In the genomic region with DNA sequence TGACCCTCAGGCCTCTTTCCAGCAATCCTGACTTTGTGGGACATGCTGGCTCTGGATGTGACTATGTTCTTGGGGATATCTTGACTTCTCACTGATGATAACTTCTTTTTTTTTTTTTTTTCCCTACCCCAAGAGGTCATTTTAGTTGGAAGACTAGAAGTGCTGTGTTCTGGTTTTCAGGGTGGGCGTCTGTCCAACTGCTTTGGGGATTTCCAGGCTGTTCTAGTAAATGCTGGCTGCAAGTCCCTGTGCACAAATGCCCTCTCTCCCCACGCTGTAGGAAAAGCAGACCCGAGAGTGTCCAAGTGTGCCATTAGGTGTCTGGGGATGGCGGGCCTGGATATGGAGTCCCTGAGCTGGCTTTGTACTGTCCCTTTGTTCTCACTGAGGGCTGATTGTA, we compare ENCODE assay signal across 11 mouse cellular contexts. TPM values are rescaled to one million over a fixed set of nuclear protein-coding genes. Genes with fewer than 3 reads are reported as not detected.
DNase-seq lines count a peak whose midpoint lies in the region; ATAC-seq lines count a peak whose summit lies in the region.
"Had no signal": no experiment of that assay in that cellular context is flagged by ENCODE, and none has a peak within 500 bp of the region (broad histone marks: within the 10 kb centered on the region; RNA-seq: fewer than 3 reads in every experiment).

No protein-coding gene starts in this region.

- H3K27me3 ChIP-seq in liver, embryonic 16.5 days (ENCODE audit: control insufficient read depth, insufficient read depth, low read depth, low read length): peaks cover 25% of the 10 kb centered on the region
- peaks cover 24% of the 10 kb centered on the region; the same call in 1 of the 2 replicates for H3K27me3 ChIP-seq in forebrain, embryonic 14.5 days (replicated peaks; ENCODE audit: control insufficient read depth, insufficient read depth, low read length)

- H3K4me2 ChIP-seq in liver, embryonic 16.5 days (ENCODE audit: low read depth, low read length): 0 out of 2 replicates have a peak overlapping the region, but pooled peaks have one; percentile 24
- H3K4me2 ChIP-seq in forebrain, embryonic 14.5 days (ENCODE audit: low read length): no peak overlapping the region
- H3K4me2 ChIP-seq: limb, embryonic 12.5 days had no signal

- no peaks in the 10 kb centered on the region for H3K36me3 ChIP-seq in liver, embryonic 16.5 days (ENCODE audit: control insufficient read depth, insufficient read depth)
- H3K36me3 ChIP-seq in forebrain, embryonic 14.5 days (ENCODE audit: control insufficient read depth, insufficient read depth, low read length): no peaks in the 10 kb centered on the region
- H3K36me3 ChIP-seq: limb, embryonic 12.5 days had no signal

- no peak overlapping the region for H3K27ac ChIP-seq in liver, embryonic 16.5 days (ENCODE audit: low read length)
- H3K27ac ChIP-seq in forebrain, embryonic 14.5 days (ENCODE audit: low read depth, low read length): no peak overlapping the region
- H3K27ac ChIP-seq: limb, embryonic 12.5 days had no signal

- H3K4me3 ChIP-seq in liver, embryonic 16.5 days (ENCODE audit: low read depth, low read length): peak overlapping the region; percentile 16; the same call in 1 of the 2 replicates
- no peak overlapping the region for H3K4me3 ChIP-seq in forebrain, embryonic 14.5 days (ENCODE audit: low read depth, low read length)
- H3K4me3 ChIP-seq: limb, embryonic 12.5 days had no signal

- ATAC-seq in liver, embryonic 16.5 days (ENCODE audit: low read depth): no peak
- ATAC-seq in forebrain, embryonic 14.5 days: no peak

- peak; percentile 45 to 47 for DNase-seq in cerebellum, postnatal 10 days
- no peak for DNase-seq in cerebellum, adult 11-12 months
- no peak for DNase-seq in liver
- DNase-seq in NIH3T3 (ENCODE audit: low read depth): peak; percentile 17
- peak; percentile 53 to 59 for DNase-seq in heart, postnatal 14 days
- no peak for DNase-seq in forebrain, embryonic 14.5 days (ENCODE audit: low spot score)
- no peak for DNase-seq in c-Kit-positive CD71-positive TER-119-positive erythroid progenitor cells, embryonic 14.5 days (ENCODE audit: low spot score)
- DNase-seq: kidney, adult 8-10 months; right cerebral cortex, postnatal 25 days had no signal

- no peaks in the 10 kb centered on the region for H3K9me3 ChIP-seq in liver, embryonic 16.5 days (replicated peaks; ENCODE audit: control insufficient read depth, low read length)
- no peaks in the 10 kb centered on the region for H3K9me3 ChIP-seq in forebrain, embryonic 14.5 days (replicated peaks; ENCODE audit: control insufficient read depth, low read length)

- peaks cover 5% of the 10 kb centered on the region for H3K4me1 ChIP-seq in liver, embryonic 16.5 days (ENCODE audit: control insufficient read depth, low read depth, low read length)
- H3K4me1 ChIP-seq in forebrain, embryonic 14.5 days (ENCODE audit: control insufficient read depth, insufficient read depth, low read length): peaks cover 6% of the 10 kb centered on the region

- 58% methylated on average over 4 of the region's 4 CpGs for WGBS in liver, embryonic 16.5 days (ENCODE audit: insufficient replicate concordance)
- 75% methylated on average over 4 of the region's 4 CpGs for WGBS in forebrain, embryonic 14.5 days

- intact Hi-C loops in heart, postnatal 14 days (cut with DNase I): loop anchor here (5.0 kb wide), 2 partner anchors 41 to 56 kb away; no protein-coding TSS in a partner anchor

- H3K9ac ChIP-seq in liver, embryonic 16.5 days (ENCODE audit: low read depth, low read length): no peak overlapping the region
- H3K9ac ChIP-seq in forebrain, embryonic 14.5 days (ENCODE audit: low read length): no peak overlapping the region
- H3K9ac ChIP-seq: limb, embryonic 12.5 days had no signal

RNA-seq across cellular contexts. Expression of a gene that starts 2.6 kb away (rescaled TPM):
- polyA plus RNA-seq in liver, embryonic 16.5 days (2015; fragmentation: Nextera tagmentation; extraction: Ambion mirVana): 17.4 and 18.9 TPM in 2 replicates
- 1 to 10 TPM; 3.9 to 4.3 TPM for total RNA-seq in heart, postnatal 14 days (2021)
- polyA plus RNA-seq in forebrain, embryonic 14.5 days (2014; fragmentation: Nextera tagmentation; extraction: Ambion mirVana): 2.0 and 4.1 TPM in 2 replicates

Comparison
In these comparisons a context has a peak if more than half of its experiments do, and no peak if none do; other contexts are left out.
1. DNase-seq: peak in cerebellum, postnatal 10 days (2 of 2), NIH3T3 (single experiment) and heart, postnatal 14 days (2 of 2); none in cerebellum, adult 11-12 months (single experiment), liver (single experiment), forebrain, embryonic 14.5 days (single experiment) and c-Kit-positive CD71-positive TER-119-positive erythroid progenitor cells, embryonic 14.5 days (single experiment).